Mouse (Mus musculus): ENCODE data around the gene Platr17. TPM values are rescaled to one million over a fixed set of nuclear protein-coding genes. Genes with fewer than 3 reads are reported as not detected.
A peak's percentile ranks its signal among the peaks of the same experiment; 100 is the strongest.

Gene Platr17
- polyA plus RNA-seq, 1 experiment from 2014 or later: 0.40 TPM

DNA sequence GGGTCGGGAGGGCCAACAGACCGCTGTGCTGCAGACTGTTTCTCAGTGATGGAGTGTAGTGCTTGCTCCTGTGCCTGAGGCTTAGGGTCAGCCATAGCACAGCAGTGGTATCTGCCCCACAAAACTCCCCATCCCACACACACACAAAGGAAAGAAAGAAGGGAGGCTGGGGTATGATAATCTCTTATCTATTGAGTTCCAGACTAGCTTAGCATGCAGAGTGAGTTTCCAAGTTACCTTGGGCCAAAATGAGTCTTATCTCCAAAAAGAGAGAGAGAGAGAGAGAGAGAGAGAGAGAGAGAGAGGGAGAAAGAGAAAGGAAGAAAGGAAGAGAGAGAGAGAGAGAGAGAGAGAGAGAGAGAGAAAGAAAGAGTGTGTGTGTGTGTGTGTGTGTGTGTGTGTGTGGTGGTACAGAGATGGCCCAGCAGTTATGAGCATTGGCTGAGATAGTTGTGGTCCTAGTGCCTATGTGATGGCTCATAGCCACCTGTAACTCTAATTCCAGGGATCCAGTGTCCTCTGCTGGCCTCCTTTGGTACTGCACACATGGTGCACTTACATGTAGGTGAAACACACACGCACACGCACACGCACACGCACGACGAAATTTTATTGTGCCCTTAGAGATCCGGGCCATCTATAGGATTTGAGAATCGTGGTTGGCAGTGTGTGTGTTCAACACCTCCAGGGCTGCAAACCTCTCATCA, 19.8 kb downstream of the Platr17 start:
- Histone ChIP-seq H3K36me3 (ENCODE audit: control insufficient read depth, insufficient read depth, low read length) (no peaks in the 10 kb centered on the region), H3K9ac (ENCODE audit: low read length) (no peak overlapping the region), H3K27ac (ENCODE audit: low read length) (no peak overlapping the region), H3K4me3 (replicated peaks; ENCODE audit: low read length) (no peak overlapping the region), H3K27me3 (ENCODE audit: control insufficient read depth, insufficient read depth, low read length) (no peaks in the 10 kb centered on the region), H3K9me3 (replicated peaks; ENCODE audit: control insufficient read depth, low read length) (no peaks in the 10 kb centered on the region), H3K4me1 (ENCODE audit: control insufficient read depth, insufficient read depth, low read length) (peaks cover 10% of the 10 kb centered on the region), H3K4me2 (ENCODE audit: low read depth, low read length) (no peak overlapping the region)
- ATAC-seq (ENCODE audit: insufficient read depth, low FRiP score): no peak
- 88% methylated on average over 10 of the region's 10 CpGs for WGBS

DNA sequence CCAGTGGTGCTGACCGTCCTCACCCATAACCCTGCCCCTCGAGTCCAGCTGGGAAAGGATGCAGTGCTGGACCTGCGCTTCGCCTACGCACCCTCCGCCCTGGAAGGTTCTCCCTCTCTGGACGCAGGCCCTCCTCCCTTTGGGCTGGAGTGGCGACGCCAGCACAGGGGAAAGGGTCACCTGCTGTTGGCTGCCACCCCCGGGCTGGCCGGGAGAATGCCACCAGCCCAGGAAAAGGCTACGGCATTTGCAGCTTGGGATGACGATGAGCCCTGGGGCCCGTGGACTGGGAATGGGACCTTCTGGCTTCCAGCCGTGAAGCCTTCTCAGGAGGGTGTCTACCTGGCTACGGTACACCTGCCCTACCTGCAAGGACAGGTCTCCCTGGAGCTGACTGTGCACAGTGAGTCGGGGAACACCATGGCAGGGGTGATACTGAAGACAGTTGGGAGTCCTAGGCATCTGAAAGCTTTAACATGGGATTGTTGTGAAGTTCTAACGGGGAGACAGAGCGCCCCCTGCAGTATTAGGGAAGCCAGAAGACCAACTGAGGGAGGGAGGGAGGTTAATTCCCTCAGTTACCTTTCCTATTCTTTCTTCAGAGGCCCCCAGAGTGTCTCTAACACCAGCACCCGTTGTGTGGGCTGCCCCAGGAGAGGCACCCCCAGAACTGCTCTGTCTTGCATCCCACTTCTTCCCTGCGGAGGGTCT, 20.6 kb downstream of the Platr17 start:
- peaks cover 10% of the 10 kb centered on the region for H3K4me1 ChIP-seq (ENCODE audit: control insufficient read depth, insufficient read depth, low read length)
- no peaks in the 10 kb centered on the region for H3K9me3 ChIP-seq (replicated peaks; ENCODE audit: control insufficient read depth, low read length)
- WGBS: 82% methylated on average over 21 of the region's 21 CpGs
- H3K9ac ChIP-seq (ENCODE audit: low read length): no peak overlapping the region
- no peak overlapping the region for H3K27ac ChIP-seq (ENCODE audit: low read length)
- ATAC-seq (ENCODE audit: insufficient read depth, low FRiP score): no peak
- no peak overlapping the region for H3K4me3 ChIP-seq (replicated peaks; ENCODE audit: low read length)
- H3K36me3 ChIP-seq (ENCODE audit: control insufficient read depth, insufficient read depth, low read length): no peaks in the 10 kb centered on the region
- H3K27me3 ChIP-seq (ENCODE audit: control insufficient read depth, insufficient read depth, low read length): no peaks in the 10 kb centered on the region
- H3K4me2 ChIP-seq (ENCODE audit: low read depth, low read length): no peak overlapping the region

DNA sequence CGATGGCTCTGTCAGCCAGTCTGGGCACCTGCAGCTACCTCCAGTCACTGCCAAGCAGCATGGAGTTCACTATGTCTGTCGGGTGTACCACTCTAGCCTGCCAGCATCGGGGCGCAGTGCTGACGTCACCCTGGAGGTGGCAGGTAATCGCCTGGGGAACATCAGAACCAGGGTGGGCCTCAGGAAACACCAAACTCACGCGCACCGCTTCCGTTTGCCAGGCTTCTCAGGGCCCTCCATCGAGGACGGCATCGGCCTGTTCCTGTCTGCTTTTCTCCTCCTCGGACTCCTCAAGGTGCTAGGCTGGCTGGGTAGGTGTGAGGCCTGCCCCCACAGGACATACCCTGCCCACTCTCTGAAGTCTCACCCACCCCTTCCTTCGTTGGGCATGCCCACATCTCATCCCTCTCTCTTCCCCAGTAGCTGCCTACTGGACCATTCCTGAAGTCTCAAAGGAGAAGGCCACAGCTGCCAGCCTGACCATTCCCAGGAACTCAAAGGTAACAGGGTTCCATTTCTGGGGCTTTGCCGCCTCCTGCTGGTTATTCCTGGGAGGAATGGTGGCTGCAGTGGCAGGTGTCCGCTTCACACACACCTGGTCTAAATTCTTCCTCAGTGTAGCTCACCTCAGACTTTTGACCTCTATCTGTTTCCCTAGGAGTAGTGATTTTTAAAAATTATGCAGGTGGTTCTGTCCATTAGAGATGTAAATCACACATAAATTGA, 21.4 kb downstream of the Platr17 start:
- ATAC-seq (ENCODE audit: insufficient read depth, low FRiP score): no peak
- Histone ChIP-seq H3K9me3 (replicated peaks; ENCODE audit: control insufficient read depth, low read length) (no peaks in the 10 kb centered on the region), H3K9ac (ENCODE audit: low read length) (no peak overlapping the region), H3K4me1 (ENCODE audit: control insufficient read depth, insufficient read depth, low read length) (peaks cover 17% of the 10 kb centered on the region), H3K4me2 (ENCODE audit: low read depth, low read length) (no peak overlapping the region), H3K27ac (ENCODE audit: low read length) (no peak overlapping the region), H3K36me3 (ENCODE audit: control insufficient read depth, insufficient read depth, low read length) (no peaks in the 10 kb centered on the region), H3K4me3 (replicated peaks; ENCODE audit: low read length) (no peak overlapping the region), H3K27me3 (ENCODE audit: control insufficient read depth, insufficient read depth, low read length) (no peaks in the 10 kb centered on the region)
- 74% methylated on average over 17 of the region's 17 CpGs for WGBS

DNA sequence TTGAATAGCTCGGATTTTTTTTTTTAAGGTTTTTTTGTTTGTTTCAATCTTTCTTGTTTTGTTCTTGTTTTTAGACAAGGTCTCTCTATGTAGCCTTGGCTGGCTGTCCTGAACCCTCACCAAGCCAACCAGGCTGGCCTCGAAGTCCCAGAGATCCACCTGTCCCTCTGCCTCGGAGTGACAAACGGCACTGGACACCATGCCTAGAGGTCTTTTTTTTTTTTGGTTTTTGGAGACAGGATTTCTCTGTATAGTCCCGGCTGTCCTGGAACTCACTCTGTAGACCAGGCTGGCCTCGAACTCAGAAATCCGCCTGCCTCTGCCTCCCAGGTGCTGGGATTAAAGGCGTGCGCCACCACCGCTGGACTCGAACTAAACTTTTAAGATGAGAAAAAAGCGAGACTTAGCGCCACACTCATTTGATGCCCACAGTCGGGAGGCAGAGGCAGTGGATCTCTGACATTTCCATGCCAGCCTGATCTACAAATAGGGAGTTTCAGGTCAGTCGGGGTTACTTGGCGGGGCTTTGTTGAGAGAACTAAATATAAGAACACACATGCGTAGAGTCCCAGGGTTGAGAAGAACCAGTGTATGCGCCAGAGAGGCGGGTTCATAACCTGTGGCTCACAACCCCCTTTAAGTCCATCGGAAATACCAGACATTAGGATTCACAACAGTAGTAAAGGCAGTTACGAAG, 23.5 kb downstream of the Platr17 start:
- 58% methylated on average over 21 of the region's 21 CpGs for WGBS
- Histone ChIP-seq H3K9ac (ENCODE audit: low read length) (peak overlapping the region; percentile 82), H3K9me3 (replicated peaks; ENCODE audit: control insufficient read depth, low read length) (no peaks in the 10 kb centered on the region), H3K4me1 (ENCODE audit: control insufficient read depth, insufficient read depth, low read length) (peaks cover 19% of the 10 kb centered on the region), H3K27me3 (ENCODE audit: control insufficient read depth, insufficient read depth, low read length) (no peaks in the 10 kb centered on the region), H3K27ac (ENCODE audit: low read length) (no peak overlapping the region), H3K36me3 (ENCODE audit: control insufficient read depth, insufficient read depth, low read length) (no peaks in the 10 kb centered on the region), H3K4me3 (replicated peaks; ENCODE audit: low read length) (peak overlapping the region; percentile 63), H3K4me2 (ENCODE audit: low read depth, low read length) (peak overlapping the region; percentile 68)
- no peak for ATAC-seq (ENCODE audit: insufficient read depth, low FRiP score)

DNA sequence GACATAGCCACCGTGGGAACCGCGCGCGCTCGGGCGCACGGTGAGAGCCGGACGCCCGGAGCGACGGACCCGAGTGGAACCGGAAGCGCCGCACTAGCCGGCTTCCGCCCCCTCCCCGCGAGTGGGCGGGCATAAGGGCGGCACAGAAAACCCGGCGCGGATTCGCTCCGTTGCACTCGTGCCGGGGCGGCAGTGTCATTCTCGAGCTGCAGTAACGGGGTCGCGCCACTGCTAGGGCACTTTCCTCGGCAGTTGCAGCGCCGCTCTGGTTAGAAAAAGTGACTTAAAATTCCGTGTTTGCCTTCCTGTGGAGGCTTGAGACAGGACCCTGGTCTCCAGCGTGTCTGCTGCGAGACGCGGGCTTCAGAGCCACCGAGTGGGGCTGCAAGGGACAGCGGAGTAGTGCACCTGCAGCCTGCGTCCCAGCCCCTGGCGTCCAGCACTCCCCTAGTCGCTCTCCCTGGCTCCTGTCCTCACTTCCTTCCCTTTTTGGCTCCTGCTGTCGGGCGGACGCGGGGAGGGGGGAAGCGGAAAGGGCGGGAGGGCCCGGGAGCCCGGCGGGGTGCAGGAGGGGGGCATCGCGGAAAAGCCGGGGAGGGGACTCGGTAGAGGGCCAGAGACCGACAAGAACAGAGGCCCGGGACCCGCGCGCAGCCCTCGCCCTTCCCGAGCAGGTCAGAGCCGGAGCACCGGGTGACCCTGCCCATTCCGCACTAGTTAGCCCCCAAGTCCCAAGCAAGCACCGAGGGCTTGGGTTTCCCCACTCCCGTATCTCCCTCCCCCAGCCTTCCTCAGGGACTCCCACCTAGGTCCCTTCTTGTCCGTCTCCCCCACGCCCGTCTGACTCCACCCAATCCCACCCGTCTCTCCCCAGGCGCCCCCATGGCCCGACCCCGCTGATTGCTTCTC, 24.7 kb downstream of the Platr17 start, which contains the start of gene Rgl2:
Gene Rgl2 (plus strand): TSS at position 173 of the 909 bp plus-strand sequence.
- Histone ChIP-seq H3K4me1 (ENCODE audit: control insufficient read depth, insufficient read depth, low read length) (peaks cover 19% of the 10 kb centered on the region), H3K27ac (ENCODE audit: low read length) (peak within 1 kb of the TSS; percentile 99), H3K9ac (ENCODE audit: low read length) (peak within 1 kb of the TSS; percentile 82), H3K4me2 (ENCODE audit: low read depth, low read length) (peak within 1 kb of the TSS; percentile 68), H3K4me3 (replicated peaks; ENCODE audit: low read length) (peak within 1 kb of the TSS; percentile 63), H3K27me3 (ENCODE audit: control insufficient read depth, insufficient read depth, low read length) (no peaks in the 10 kb centered on the region), H3K9me3 (replicated peaks; ENCODE audit: control insufficient read depth, low read length) (no peaks in the 10 kb centered on the region), H3K36me3 (ENCODE audit: control insufficient read depth, insufficient read depth, low read length) (no peaks in the 10 kb centered on the region)
- ATAC-seq (ENCODE audit: insufficient read depth, low FRiP score): peak; percentile 89
- under 1% methylated on average over 74 of the region's 80 CpGs for WGBS

DNA sequence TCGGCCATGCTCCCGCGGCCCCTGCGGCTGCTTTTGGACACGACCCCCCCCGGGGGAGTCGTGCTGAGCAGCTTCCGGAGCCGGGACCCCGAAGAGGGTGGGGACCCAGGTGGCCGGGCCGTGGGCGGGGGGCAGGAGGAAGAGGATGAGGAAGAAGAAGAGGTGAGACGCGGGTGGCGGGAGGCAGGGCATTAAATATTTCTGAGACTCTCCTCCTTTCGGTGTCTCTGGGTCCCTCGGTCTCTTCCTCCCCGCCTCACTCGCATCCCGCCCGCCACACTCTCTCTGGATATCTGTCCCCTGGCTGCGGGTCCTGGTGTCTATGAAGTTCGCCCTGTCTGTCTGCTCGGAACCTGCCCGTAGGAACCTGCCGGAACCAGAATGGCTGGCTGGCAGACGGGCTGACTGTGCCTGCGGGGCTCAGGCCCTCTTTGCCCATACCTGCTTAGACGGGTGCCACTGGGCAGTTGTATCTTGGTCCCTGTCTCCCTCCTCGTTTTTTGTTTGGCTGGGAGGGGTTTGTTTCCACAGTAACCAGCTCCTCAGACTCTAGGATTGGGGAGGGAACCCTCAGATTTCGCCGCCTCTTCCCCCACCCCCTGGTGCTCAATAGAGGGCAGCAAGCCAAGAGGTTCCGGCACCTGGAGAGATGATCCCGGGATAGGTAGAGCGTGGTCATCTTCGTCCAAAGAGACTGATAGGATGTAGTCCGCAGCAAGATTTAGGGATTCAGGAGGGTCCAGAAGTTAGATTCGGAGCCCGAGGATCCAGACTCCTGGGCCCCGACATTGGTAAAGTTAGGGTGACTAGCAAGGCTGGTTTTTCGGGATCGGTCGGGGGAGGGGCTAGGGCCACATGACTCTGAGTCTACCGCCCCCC, 25.6 kb downstream of the Platr17 start:
- WGBS: under 1% methylated on average over 42 of the region's 45 CpGs

DNA sequence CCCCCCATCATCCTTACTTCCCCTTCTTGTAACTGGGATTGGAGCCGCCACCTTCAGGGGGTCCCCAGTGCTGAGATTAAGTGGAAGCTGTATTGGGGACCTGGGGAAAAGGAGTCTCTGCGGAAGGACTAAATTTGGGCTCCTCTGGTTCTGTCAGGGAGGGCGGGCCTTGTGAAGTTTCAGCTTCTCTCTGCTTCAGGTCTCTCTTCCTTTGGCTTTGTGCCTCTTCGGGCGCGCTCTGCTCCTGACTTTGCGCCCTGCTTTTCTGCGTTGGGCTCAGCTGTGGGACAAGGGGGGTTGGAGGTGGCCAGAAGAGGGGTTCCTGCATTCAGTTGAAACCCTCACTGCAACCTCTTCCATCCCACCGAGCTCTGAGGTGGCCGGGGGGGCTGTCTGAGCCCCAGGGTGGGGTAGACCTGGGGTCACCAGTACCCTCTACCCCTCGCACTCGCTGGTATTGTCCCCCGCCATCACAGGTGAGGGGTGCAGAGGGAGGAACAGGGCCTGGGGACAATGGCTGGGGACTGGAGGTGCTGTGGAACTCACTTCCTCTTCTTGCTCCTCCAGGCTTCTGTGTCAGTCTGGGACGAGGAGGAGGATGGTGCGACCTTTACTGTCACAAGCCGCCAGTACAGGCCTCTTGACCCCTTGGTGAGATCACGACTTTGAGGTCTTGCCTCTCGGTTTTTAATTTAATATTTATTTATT, 26.4 kb downstream of the Platr17 start:
- peak overlapping the region; percentile 63 for H3K4me3 ChIP-seq (replicated peaks; ENCODE audit: low read length)
- no peaks in the 10 kb centered on the region for H3K9me3 ChIP-seq (replicated peaks; ENCODE audit: control insufficient read depth, low read length)
- H3K27me3 ChIP-seq (ENCODE audit: control insufficient read depth, insufficient read depth, low read length): no peaks in the 10 kb centered on the region
- 0 out of 2 replicates have a peak, but pooled peaks cover 8% of the 10 kb centered on the region for H3K36me3 ChIP-seq (ENCODE audit: control insufficient read depth, insufficient read depth, low read length)
- peak overlapping the region; percentile 68 for H3K4me2 ChIP-seq (ENCODE audit: low read depth, low read length)
- peak overlapping the region; percentile 82 for H3K9ac ChIP-seq (ENCODE audit: low read length)
- peak overlapping the region; percentile 99 for H3K27ac ChIP-seq (ENCODE audit: low read length)
- H3K4me1 ChIP-seq (ENCODE audit: control insufficient read depth, insufficient read depth, low read length): peaks cover 19% of the 10 kb centered on the region
- no peak for ATAC-seq (ENCODE audit: insufficient read depth, low FRiP score)
- 36% methylated on average over 18 of the region's 18 CpGs for WGBS

More for the DNA sequence above, 25.6 kb downstream of the Platr17 start:
- Histone ChIP-seq H3K4me1 (ENCODE audit: control insufficient read depth, insufficient read depth, low read length) (peaks cover 19% of the 10 kb centered on the region), H3K36me3 (ENCODE audit: control insufficient read depth, insufficient read depth, low read length) (0 out of 2 replicates have a peak, but pooled peaks cover 3% of the 10 kb centered on the region), H3K9me3 (replicated peaks; ENCODE audit: control insufficient read depth, low read length) (no peaks in the 10 kb centered on the region), H3K4me2 (ENCODE audit: low read depth, low read length) (peak overlapping the region; percentile 68), H3K27ac (ENCODE audit: low read length) (peak overlapping the region; percentile 99), H3K4me3 (replicated peaks; ENCODE audit: low read length) (peak overlapping the region; percentile 63), H3K27me3 (ENCODE audit: control insufficient read depth, insufficient read depth, low read length) (no peaks in the 10 kb centered on the region), H3K9ac (ENCODE audit: low read length) (peak overlapping the region; percentile 82)
- peak; percentile 19; the same call in 1 of the 2 replicates for ATAC-seq (ENCODE audit: insufficient read depth, low FRiP score)

All from stomach, embryonic 16.5 days (tissue).